Mouse (Mus musculus): Measurements from ENCODE around the gene Scn9a. TPM values are rescaled to one million over a fixed set of nuclear protein-coding genes. Genes with fewer than 3 reads are reported as not detected.
A peak's percentile ranks its signal among the peaks of the same experiment; 100 is the strongest.

The Scn9a gene
- total RNA-seq, 2 experiments from 2014 or later: not detected

DNA sequence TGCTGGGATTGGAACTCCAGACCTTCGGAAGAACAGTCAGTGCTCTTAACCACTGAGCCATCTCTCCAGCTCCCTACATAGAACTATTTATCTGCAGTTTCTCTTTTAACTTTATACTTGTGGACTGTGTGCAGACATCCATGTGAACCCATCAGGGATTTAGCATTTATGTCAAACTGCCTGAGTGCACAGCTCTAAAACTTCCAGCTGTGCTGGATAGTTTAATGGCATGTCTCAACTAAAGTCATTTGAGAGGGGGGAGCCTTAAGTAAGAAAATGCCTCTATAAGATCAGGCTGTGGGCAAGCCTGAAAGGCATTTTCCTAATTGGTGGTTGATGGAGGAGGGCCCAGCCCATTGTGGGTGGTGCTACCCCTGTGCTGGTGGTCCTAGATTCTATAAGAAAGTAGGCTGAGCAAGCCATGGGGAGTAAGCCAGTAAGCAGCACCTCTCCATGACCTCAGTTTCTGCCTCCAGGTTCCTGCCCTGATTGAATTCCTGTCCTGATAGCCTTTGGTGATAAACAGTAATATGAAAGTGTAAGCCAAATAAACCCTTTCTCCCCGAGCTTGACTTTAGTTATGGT lies 169.8 kb downstream of the Scn9a start:
- DNase-seq: no peak
- intact Hi-C loops (cut with DNase I): no loop called here

DNA sequence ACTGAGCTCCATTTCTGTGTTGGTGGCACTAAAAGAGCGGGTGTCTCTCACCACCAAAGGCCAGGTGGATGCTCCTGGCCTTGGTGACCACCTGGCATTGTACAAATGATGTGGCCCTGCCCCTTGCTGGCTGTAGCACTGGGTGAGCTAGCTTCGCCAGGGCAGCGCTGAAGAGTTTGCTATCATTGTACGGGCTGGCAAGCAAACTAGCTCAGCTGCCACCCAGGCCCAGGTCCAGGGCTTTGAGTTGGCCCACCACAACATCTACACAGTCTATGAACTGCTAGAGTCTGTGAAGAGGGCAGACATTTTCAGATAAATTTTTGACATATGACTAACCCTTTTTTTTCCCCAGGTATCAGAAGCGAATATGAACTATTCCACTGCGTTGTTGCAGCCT lies 170.8 kb downstream of the Scn9a start:
- intact Hi-C loops (cut with DNase I): no loop called here
- DNase-seq: no peak

DNA sequence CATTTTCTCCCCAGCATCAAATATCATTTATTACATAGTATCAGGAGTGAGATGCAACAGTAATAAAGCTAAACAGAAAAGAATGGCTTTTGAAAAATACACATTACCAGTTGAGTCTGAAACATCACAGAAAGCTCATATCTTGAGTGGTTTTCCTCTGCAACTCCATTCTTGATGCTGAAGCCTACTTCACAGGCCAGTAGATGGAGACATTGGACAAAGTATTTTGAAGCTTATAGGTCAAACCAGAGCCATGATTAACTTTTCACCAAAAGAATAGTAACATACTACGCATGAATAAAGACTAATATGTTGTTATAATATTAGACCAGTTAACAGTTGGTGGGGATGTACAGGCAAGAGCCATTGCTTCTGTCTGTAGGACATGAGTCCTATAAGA lies 172.3 kb downstream of the Scn9a start:
- no peak for DNase-seq
- intact Hi-C loops (cut with DNase I): no loop called here

DNA sequence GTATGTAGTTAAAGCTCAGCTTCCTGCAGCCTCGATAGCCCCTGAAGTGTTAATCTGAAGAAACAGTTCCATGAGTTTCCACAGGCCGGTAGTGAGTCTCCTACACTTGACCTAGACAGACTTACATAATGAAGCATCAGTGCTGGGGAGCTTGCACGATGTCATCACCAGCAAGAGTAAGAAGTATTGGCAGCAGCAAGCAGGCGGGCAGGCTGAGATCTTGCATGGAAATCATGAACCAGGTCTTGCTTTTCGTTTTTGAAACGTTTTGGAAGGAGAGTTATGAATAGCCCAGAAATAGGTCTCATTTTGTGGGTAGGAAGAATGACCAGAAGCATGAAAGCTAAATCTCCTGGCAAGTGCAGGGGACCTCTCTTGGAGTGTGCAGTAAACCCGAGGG lies 194.1 kb downstream of the Scn9a start, which contains the start of gene Scn1a:
TSS of gene Scn1a (minus strand) at position 130 of the 400 bp plus-strand sequence.
- DNase-seq: peak in 1 of 2 experiments; percentile 7
- intact Hi-C loops (cut with DNase I): no loop called here

DNA sequence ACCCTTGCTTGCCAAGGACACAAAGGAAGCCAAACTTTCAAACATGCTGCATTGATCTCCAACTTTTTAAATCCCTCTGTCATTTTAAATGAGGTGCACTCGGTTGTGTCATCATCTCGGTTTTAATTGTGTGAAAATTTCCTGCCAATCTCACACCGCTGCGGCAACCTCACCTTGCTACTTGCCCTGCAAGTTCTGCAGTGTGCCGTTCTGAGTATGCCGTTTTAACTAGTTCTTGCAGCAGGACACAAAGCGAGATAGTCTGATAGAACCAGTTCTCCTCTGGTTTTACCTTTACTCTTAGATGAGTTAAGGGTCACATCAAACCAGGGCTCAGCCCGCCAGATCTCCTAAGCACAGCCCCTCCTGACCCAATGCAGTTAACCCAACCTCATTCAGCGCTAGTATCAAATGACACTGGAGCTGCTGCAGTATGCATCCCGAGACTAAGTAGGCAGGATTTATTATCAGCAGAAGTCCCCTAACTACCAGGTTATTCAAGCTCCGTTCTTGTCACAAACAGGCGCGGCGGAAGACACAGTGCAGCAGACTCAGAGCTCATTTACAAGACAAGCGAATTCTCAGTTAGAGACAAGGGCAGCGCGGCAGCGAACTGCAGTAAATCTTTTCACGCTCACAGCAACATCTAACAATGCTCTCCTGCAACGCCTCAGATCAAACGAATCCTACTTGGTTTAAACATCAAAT lies 194.8 kb downstream of the Scn9a start:
- DNase-seq: no peak
- intact Hi-C loops (cut with DNase I): no loop called here

DNA sequence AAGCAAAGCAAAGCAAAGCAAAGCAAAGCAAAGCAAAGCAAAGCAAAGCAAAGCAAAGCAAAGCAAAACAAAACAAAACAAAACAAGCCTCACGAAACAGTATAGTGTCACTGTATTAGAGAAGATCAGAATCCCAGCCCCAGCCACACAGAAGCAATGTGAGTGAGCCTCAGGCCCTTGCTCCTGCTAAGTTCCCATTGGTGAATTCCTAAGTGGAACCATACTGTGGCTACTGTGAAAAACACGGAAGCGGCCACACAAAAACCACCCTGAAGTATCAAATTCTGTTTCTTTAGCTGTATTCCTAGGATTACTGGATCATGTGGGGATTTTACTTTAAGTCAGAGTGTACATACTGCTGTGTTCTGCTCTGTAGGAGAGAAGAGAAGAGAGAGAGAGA lies 198.5 kb downstream of the Scn9a start:
- DNase-seq: no peak
- intact Hi-C loops (cut with DNase I): no loop called here

Other genes starting within 250 kb of the Scn9a start
- under 1 TPM; 0.05 TPM for gene Scn1a, start 194.1 kb downstream of the Scn9a start, total RNA-seq (2021)
- gene Scn7a, start 150.0 kb upstream of the Scn9a start, total RNA-seq (2021): 1 to 10 TPM; 7.1 to 9.2 TPM

Data from heart, postnatal 10 days (tissue).